Mouse (Mus musculus) kidney, postnatal 10 days (tissue): ENCODE measurements around the gene Cyp4a31.
"Not testable (repeated sequence)": the region's sequence is repeated elsewhere in the genome, so short reads cannot be mapped to it uniquely, and the experiment has no call there.

Experiments
- DNase-seq: peaks from one replicate; pipeline ENCODE4 v3.0.0; 2021; ENCODE audit warnings: mixed read lengths

Gene Cyp4a31

GRCm38 (mm10) chr4:115563401-115563800, at the start of gene Cyp4a31:
Gene Cyp4a31 (plus strand): TSS chr4:115563649.
- DNase-seq: peak; percentile 28

- not testable (repeated sequence) for DNase-seq
Measured at GRCm38 (mm10) chr4:115513964-115514363, 49.5 kb upstream of the Cyp4a31 start.

- not testable (repeated sequence) for DNase-seq
Measured at GRCm38 (mm10) chr4:115518000-115518399, 45.4 kb upstream of the Cyp4a31 start, which contains the start of gene Cyp4a10. Gene Cyp4a10 (plus strand): TSS chr4:115518264.

GRCm38 (mm10) chr4:115519444-115519843, 44.0 kb upstream of the Cyp4a31 start:
- DNase-seq: no peak

- DNase-seq: no peak
Measured at GRCm38 (mm10) chr4:115521766-115522165, 41.7 kb upstream of the Cyp4a31 start.

GRCm38 (mm10) chr4:115545101-115545500, 18.3 kb upstream of the Cyp4a31 start:
- DNase-seq: no peak

GRCm38 (mm10) chr4:115546141-115546828, 17.2 kb upstream of the Cyp4a31 start:
- peak; percentile 33 for DNase-seq

- DNase-seq: no peak
Measured at GRCm38 (mm10) chr4:115552726-115553125, 10.7 kb upstream of the Cyp4a31 start.

- DNase-seq: no peak
Measured at GRCm38 (mm10) chr4:115555513-115555912, 7.9 kb upstream of the Cyp4a31 start.

- no peak for DNase-seq
Measured at GRCm38 (mm10) chr4:115557861-115558561, 5.4 kb upstream of the Cyp4a31 start.

GRCm38 (mm10) chr4:115561236-115561635, 2.2 kb upstream of the Cyp4a31 start:
- DNase-seq: not testable (repeated sequence)

GRCm38 (mm10) chr4:115564469-115565225, 1.2 kb downstream of the Cyp4a31 start:
- not testable (repeated sequence) for DNase-seq

- DNase-seq: no peak
Measured at GRCm38 (mm10) chr4:115575255-115575654, 11.8 kb downstream of the Cyp4a31 start.

- no peak for DNase-seq
Measured at GRCm38 (mm10) chr4:115575776-115576175, 12.3 kb downstream of the Cyp4a31 start.

GRCm38 (mm10) chr4:115583036-115583435, 19.6 kb downstream of the Cyp4a31 start:
- no peak for DNase-seq

GRCm38 (mm10) chr4:115596357-115596756, 32.9 kb downstream of the Cyp4a31 start:
- no peak for DNase-seq

GRCm38 (mm10) chr4:115596824-115597336, 33.4 kb downstream of the Cyp4a31 start:
- DNase-seq: no peak

- DNase-seq: not testable (repeated sequence)
Measured at GRCm38 (mm10) chr4:115600611-115601010, 37.2 kb downstream of the Cyp4a31 start, which contains the start of gene Cyp4a32. Gene Cyp4a32 (plus strand): TSS chr4:115600969.

GRCm38 (mm10) chr4:115614005-115614404, 50.6 kb downstream of the Cyp4a31 start:
- DNase-seq: no peak

GRCm38 (mm10) chr4:115625560-115625959, 62.1 kb downstream of the Cyp4a31 start:
- not testable (repeated sequence) for DNase-seq
